Mouse (Mus musculus): ENCODE measurements around the gene Olfr414. TPM values are rescaled to one million over a fixed set of nuclear protein-coding genes. Genes with fewer than 3 reads are reported as not detected.

Olfr414 gene
- polyA plus RNA-seq, 1 experiment: not detected

DNA sequence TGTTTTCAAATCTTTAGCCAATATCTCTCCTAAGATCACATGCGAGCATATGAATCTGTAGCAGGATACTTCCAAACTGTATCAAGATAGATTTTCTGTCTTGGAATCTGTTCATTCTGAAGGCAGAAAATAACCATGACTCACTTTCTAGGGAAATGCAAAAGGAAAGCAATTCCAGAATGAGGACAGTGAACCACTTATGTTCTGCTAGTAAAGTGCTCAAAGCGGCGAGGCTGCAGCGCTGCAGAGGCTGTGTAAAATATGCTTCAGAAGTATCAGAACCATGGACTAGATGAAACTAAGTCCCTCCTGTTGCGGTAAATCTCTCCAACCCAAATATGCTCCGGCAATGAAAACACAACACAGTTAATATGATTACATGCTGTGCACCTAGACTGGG is 58.7 kb downstream of the Olfr414 start:
- no peaks in the 10 kb centered on the region for H3K79me3 ChIP-seq (ENCODE audit: low read depth)
- no peak overlapping the region for H3K4me3 ChIP-seq (ENCODE audit: insufficient read depth, poor library complexity, severe bottlenecking)
- no peak overlapping the region for H3ac ChIP-seq (ENCODE audit: control insufficient read depth, insufficient read length, low read depth)
- TF ChIP-seq MYOG (IDR thresholded peaks at IDR 0.05; ENCODE audit: control insufficient read depth, extremely low read depth, insufficient read length): no peak
- no peak for TF ChIP-seq FOSL1 (IDR thresholded peaks at IDR 0.05; ENCODE audit: insufficient read depth, low read length, poor library complexity, severe bottlenecking)
- no peak for TF ChIP-seq CEBPB (IDR thresholded peaks at IDR 0.05; ENCODE audit: low read depth)
- TF ChIP-seq USF1 (IDR thresholded peaks at IDR 0.05; ENCODE audit: low read depth): no peak
- no peak for TF ChIP-seq MAX (IDR thresholded peaks at IDR 0.05)
- no peak for TF ChIP-seq CTCF (IDR thresholded peaks at IDR 0.05; ENCODE audit: control insufficient read depth, insufficient read depth, insufficient read length)
- TF ChIP-seq MYOD1 (IDR thresholded peaks at IDR 0.05; ENCODE audit: control insufficient read depth, insufficient read length, low read depth): no peak
- H3K36me3 ChIP-seq (ENCODE audit: control insufficient read depth, insufficient read depth): no peaks in the 10 kb centered on the region
- H3K27me3 ChIP-seq (ENCODE audit: control insufficient read depth, insufficient read depth, insufficient read length): no peaks in the 10 kb centered on the region
- no peaks in the 10 kb centered on the region for H3K79me2 ChIP-seq (ENCODE audit: control insufficient read depth, insufficient read depth)

Other genes with a start within 250 kb of the Olfr414 start
- not detected for gene Olfr419, start 172.0 kb upstream of the Olfr414 start, polyA plus RNA-seq (2012; fragmentation: generic; extraction: Trizol)
- not detected for gene Mptx1, start 93.5 kb upstream of the Olfr414 start, polyA plus RNA-seq (2012; fragmentation: generic; extraction: Trizol)
- not detected for gene Olfr417, start 58.9 kb upstream of the Olfr414 start, polyA plus RNA-seq (2012; fragmentation: generic; extraction: Trizol)
- gene Olfr248, start 33.0 kb upstream of the Olfr414 start, polyA plus RNA-seq (2012; fragmentation: generic; extraction: Trizol): not detected
- gene Olfr220, start 18.0 kb downstream of the Olfr414 start, polyA plus RNA-seq (2012; fragmentation: generic; extraction: Trizol): not detected
- not detected for gene Fmn2, start 77.8 kb downstream of the Olfr414 start, polyA plus RNA-seq (2012; fragmentation: generic; extraction: Trizol)